Mouse (Mus musculus) erythroblast, embryonic 14.5 days (primary cell): ENCODE measurements around the gene Ak9. TPM values are rescaled to one million over a fixed set of nuclear protein-coding genes. Genes with fewer than 3 reads are reported as not detected.

Experiments used
- H3K27me3 ChIP-seq: 2 replicates; pipeline ENCODE4 v1.6.1; 2012; ENCODE audit warnings: inconsistent platforms; ENCODE audit not compliant: control insufficient read depth
- H3K36me3 ChIP-seq: 2 replicates; pipeline ENCODE4 v1.6.1; 2012; ENCODE audit warnings: mild to moderate bottlenecking, inconsistent platforms; ENCODE audit not compliant: control insufficient read depth
- H3K4me1 ChIP-seq: 2 replicates; pipeline ENCODE4 v1.6.1; 2012; ENCODE audit warnings: inconsistent platforms; ENCODE audit not compliant: control insufficient read depth
- H3K4me3 ChIP-seq: replicated peaks from 2 replicates; pipeline ENCODE3; 2012; ENCODE audit warnings: moderate library complexity, mild to moderate bottlenecking, inconsistent platforms
- H3K9me3 ChIP-seq: 2 replicates; pipeline ENCODE4 v1.6.1; 2012; ENCODE audit warnings: low read length, inconsistent platforms, mixed read lengths; ENCODE audit not compliant: control insufficient read depth
- GATA1 ChIP-seq: IDR thresholded peaks from 2 replicates; pipeline ENCODE4 v1.6.1; 2012; ENCODE audit warnings: low read length, inconsistent platforms, mixed read lengths
- TAL1 ChIP-seq: IDR thresholded peaks from 3 replicates; pipeline ENCODE4 v1.6.1; 2012; ENCODE audit warnings: low read length, inconsistent platforms, mixed read lengths
- polyA plus RNA-seq: library from polyadenylated mRNA; stranded (reverse); fragments of >175 nt; gene quantifications from 2 replicates; pipeline ENCODE4 v1.2.3, GENCODE M21; 2012

The Ak9 gene
- polyA plus RNA-seq, 1 experiment, result not detected

GRCm38 (mm10) chr10:41282086-41282485 lies 21.7 kb upstream of the Ak9 start:
- Histone ChIP-seq H3K36me3 (peaks cover 9% of the 10 kb centered on the region), H3K4me1 (peaks cover 2% of the 10 kb centered on the region; the same call in 1 of the 2 replicates), H3K9me3 (no peaks in the 10 kb centered on the region), H3K4me3 (no peak overlapping the region), H3K27me3 (no peaks in the 10 kb centered on the region)
- TF ChIP-seq GATA1 (no peak), TAL1 (no peak)

- no peaks in the 10 kb centered on the region for H3K9me3 ChIP-seq
- H3K27me3 ChIP-seq, result no peaks in the 10 kb centered on the region
- no peak overlapping the region for H3K4me3 ChIP-seq
- TF ChIP-seq TAL1, result no peak
- H3K4me1 ChIP-seq, result peaks cover 8% of the 10 kb centered on the region
- peaks cover 9% of the 10 kb centered on the region for H3K36me3 ChIP-seq
Observed at GRCm38 (mm10) chr10:41287618-41288017, 16.2 kb upstream of the Ak9 start.

GRCm38 (mm10) chr10:41288074-41288473 lies 15.7 kb upstream of the Ak9 start:
- H3K27me3 ChIP-seq, result no peaks in the 10 kb centered on the region
- TF ChIP-seq TAL1 (no peak), GATA1 (no peak)
- H3K4me1 ChIP-seq, result peaks cover 8% of the 10 kb centered on the region
- no peak overlapping the region for H3K4me3 ChIP-seq
- H3K36me3 ChIP-seq, result peaks cover 5% of the 10 kb centered on the region
- no peaks in the 10 kb centered on the region for H3K9me3 ChIP-seq

- Histone ChIP-seq H3K4me1 (peaks cover 8% of the 10 kb centered on the region), H3K27me3 (no peaks in the 10 kb centered on the region), H3K9me3 (no peaks in the 10 kb centered on the region), H3K4me3 (no peak overlapping the region), H3K36me3 (peaks cover 4% of the 10 kb centered on the region)
- no peak for TF ChIP-seq GATA1
- no peak for TF ChIP-seq TAL1
Observed at GRCm38 (mm10) chr10:41288771-41289415, 14.9 kb upstream of the Ak9 start.

GRCm38 (mm10) chr10:41291021-41291420 lies 12.8 kb upstream of the Ak9 start:
- Histone ChIP-seq H3K4me3 (no peak overlapping the region), H3K4me1 (peaks cover 11% of the 10 kb centered on the region), H3K9me3 (no peaks in the 10 kb centered on the region), H3K27me3 (no peaks in the 10 kb centered on the region), H3K36me3 (no peaks in the 10 kb centered on the region)
- no peak for TF ChIP-seq GATA1
- no peak for TF ChIP-seq TAL1

GRCm38 (mm10) chr10:41293019-41293418 lies 10.8 kb upstream of the Ak9 start:
- Histone ChIP-seq H3K36me3 (no peaks in the 10 kb centered on the region), H3K27me3 (no peaks in the 10 kb centered on the region), H3K4me1 (peaks cover 9% of the 10 kb centered on the region), H3K9me3 (no peaks in the 10 kb centered on the region), H3K4me3 (no peak overlapping the region)
- TF ChIP-seq TAL1 (no peak), GATA1 (no peak)

GRCm38 (mm10) chr10:41294734-41295133 lies 9.0 kb upstream of the Ak9 start:
- Histone ChIP-seq H3K9me3 (no peaks in the 10 kb centered on the region), H3K4me1 (peaks cover 8% of the 10 kb centered on the region), H3K4me3 (no peak overlapping the region), H3K36me3 (no peaks in the 10 kb centered on the region), H3K27me3 (no peaks in the 10 kb centered on the region)
- TF ChIP-seq TAL1 (no peak), GATA1 (no peak)

- TF ChIP-seq GATA1, result no peak
- no peak for TF ChIP-seq TAL1
- H3K36me3 ChIP-seq, result no peaks in the 10 kb centered on the region
Observed at GRCm38 (mm10) chr10:41295145-41295544, 8.6 kb upstream of the Ak9 start.

GRCm38 (mm10) chr10:41300161-41300560 lies 3.6 kb upstream of the Ak9 start:
- no peak overlapping the region for H3K4me3 ChIP-seq
- H3K27me3 ChIP-seq, result no peaks in the 10 kb centered on the region
- H3K4me1 ChIP-seq, result peaks cover 36% of the 10 kb centered on the region
- H3K36me3 ChIP-seq, result no peaks in the 10 kb centered on the region
- TF ChIP-seq TAL1 (no peak), GATA1 (no peak)
- no peaks in the 10 kb centered on the region for H3K9me3 ChIP-seq

More at GRCm38 (mm10) chr10:41295145-41295544, 8.6 kb upstream of the Ak9 start:
- Histone ChIP-seq H3K4me3 (no peak overlapping the region), H3K9me3 (no peaks in the 10 kb centered on the region), H3K4me1 (peaks cover 8% of the 10 kb centered on the region), H3K27me3 (no peaks in the 10 kb centered on the region)
